Mouse (Mus musculus) liver, postnatal 0 days (tissue): ENCODE measurements around the gene Acoxl. TPM values are rescaled to one million over a fixed set of nuclear protein-coding genes. Genes with fewer than 3 reads are reported as not detected.

Experiments used
- ATAC-seq: fragments of 200-750 bp; cut with Nextera tagmentation; 2 replicates; pipeline ENCODE4 v1.8.0; 2017; ENCODE audit warnings: mild to moderate bottlenecking, moderate library complexity
- DNase-seq: peaks from one replicate; pipeline ENCODE4 v3.0.0-alpha.2; 2016
- H3K27ac ChIP-seq: fragments of 300-500 bp; sonication (generic); 2 replicates; pipeline ENCODE4 v1.5.1; 2014; ENCODE audit warnings: antibody characterized with exemption, moderate library complexity, mild to moderate bottlenecking, low read depth
- H3K27me3 ChIP-seq: fragments of 300-500 bp; sonication (generic); 2 replicates; pipeline ENCODE4 v1.6.1; 2014; ENCODE audit warnings: low read length, control low read depth, mixed read lengths; ENCODE audit not compliant: insufficient read depth
- H3K36me3 ChIP-seq: fragments of 300-500 bp; sonication (generic); replicated peaks from 2 replicates; pipeline ENCODE4 v1.6.1; 2014; ENCODE audit warnings: mild to moderate bottlenecking, control low read depth, low read length, moderate library complexity, mixed read lengths; ENCODE audit not compliant: insufficient read depth
- H3K4me1 ChIP-seq: fragments of 300-500 bp; sonication (generic); 2 replicates; pipeline ENCODE4 v1.6.1; 2014; ENCODE audit warnings: antibody characterized with exemption, mild to moderate bottlenecking, control low read depth; ENCODE audit not compliant: insufficient read depth
- H3K4me2 ChIP-seq: fragments of 300-500 bp; sonication (generic); 2 replicates; pipeline ENCODE4 v1.6.1; 2014; ENCODE audit warnings: low read depth, mild to moderate bottlenecking, low read length, moderate library complexity, mixed read lengths
- H3K4me3 ChIP-seq: fragments of 300-500 bp; sonication (generic); 2 replicates; pipeline ENCODE4 v1.5.1; 2014; ENCODE audit warnings: low read depth, low read length
- H3K9ac ChIP-seq: fragments of 300-500 bp; sonication (generic); replicated peaks from 2 replicates; pipeline ENCODE4 v1.6.1; 2014; ENCODE audit warnings: mild to moderate bottlenecking, moderate library complexity
- H3K9me3 ChIP-seq: fragments of 300-500 bp; sonication (generic); 2 replicates; pipeline ENCODE4 v1.6.1; 2016; ENCODE audit warnings: mild to moderate bottlenecking, control low read depth, low read length, mixed read lengths
- CTCF ChIP-seq: sonication (generic); IDR thresholded peaks from 2 replicates; pipeline ENCODE4 v1.5.1; 2016; ENCODE audit warnings: antibody characterized with exemption, low read depth
- EP300 ChIP-seq: IDR thresholded peaks from 2 replicates; pipeline ENCODE4 v1.6.1; 2016; ENCODE audit warnings: antibody characterized with exemption, low read depth, mild to moderate bottlenecking
- WGBS: fragments of 180-500 bp; shearing (Covaris S2); extraction: QIAGEN DNeasy Blood & Tissue Kit; methylation state at CpG from one replicate; pipeline ENCODE4 v1.1.7; 2014; ENCODE audit not compliant: insufficient replicate concordance; 5-methylcytosine and 5-hydroxymethylcytosine counted together
- polyA plus RNA-seq: library from polyadenylated mRNA; unstranded; fragments of >200 nt; fragmentation: Nextera tagmentation; extraction: Ambion mirVana; gene quantifications from 2 replicates; pipeline ENCODE4 v1.2.1, GENCODE M21; 2015

Acoxl gene
- polyA plus RNA-seq, 1 experiment from 2014 or later, result 0.05 TPM

GRCm38 (mm10) chr2:128067162-128067561 is 228.5 kb downstream of the Acoxl start:
- 64% methylated on average over 3 of the region's 3 CpGs for WGBS

GRCm38 (mm10) chr2:128067596-128067995 is 228.9 kb downstream of the Acoxl start:
- no peak for ATAC-seq
- TF ChIP-seq CTCF (no peak), EP300 (no peak)
- Histone ChIP-seq H3K4me1 (peaks cover 4% of the 10 kb centered on the region; the same call in 1 of the 2 replicates), H3K27me3 (no peaks in the 10 kb centered on the region), H3K36me3 (no peaks in the 10 kb centered on the region), H3K4me3 (no peak overlapping the region), H3K9me3 (no peaks in the 10 kb centered on the region), H3K4me2 (no peak overlapping the region), H3K27ac (no peak overlapping the region), H3K9ac (no peak overlapping the region)
- 86% methylated on average over 7 of the region's 7 CpGs for WGBS
- no peak for DNase-seq

More at GRCm38 (mm10) chr2:128067162-128067561, 228.5 kb downstream of the Acoxl start:
- TF ChIP-seq EP300 (no peak), CTCF (no peak)
- H3K36me3 ChIP-seq, result no peaks in the 10 kb centered on the region
- no peak overlapping the region for H3K27ac ChIP-seq
- H3K27me3 ChIP-seq, result no peaks in the 10 kb centered on the region
- no peak overlapping the region for H3K9ac ChIP-seq
- no peak overlapping the region for H3K4me3 ChIP-seq
- peaks cover 4% of the 10 kb centered on the region; the same call in 1 of the 2 replicates for H3K4me1 ChIP-seq
- no peak for DNase-seq
- ATAC-seq, result no peak
- no peaks in the 10 kb centered on the region for H3K9me3 ChIP-seq
- no peak overlapping the region for H3K4me2 ChIP-seq

- Histone ChIP-seq H3K27ac (no peak overlapping the region), H3K9me3 (no peaks in the 10 kb centered on the region), H3K4me3 (no peak overlapping the region), H3K36me3 (no peaks in the 10 kb centered on the region), H3K4me1 (peaks cover 4% of the 10 kb centered on the region; the same call in 1 of the 2 replicates), H3K4me2 (no peak overlapping the region), H3K27me3 (no peaks in the 10 kb centered on the region), H3K9ac (no peak overlapping the region)
- ATAC-seq, result no peak
- TF ChIP-seq EP300 (no peak), CTCF (no peak)
- 74% methylated on average over 4 of the region's 4 CpGs for WGBS
- DNase-seq, result no peak
These were observed 229.5 kb downstream of the Acoxl start for GRCm38 (mm10) chr2:128068176-128068575.

GRCm38 (mm10) chr2:128069025-128069424 is 230.3 kb downstream of the Acoxl start:
- WGBS, result 52% methylated on average over 2 of the region's 2 CpGs
- no peak overlapping the region for H3K4me2 ChIP-seq
- no peaks in the 10 kb centered on the region for H3K27me3 ChIP-seq
- no peak overlapping the region for H3K4me3 ChIP-seq
- no peak overlapping the region for H3K27ac ChIP-seq
- DNase-seq (no peak), ATAC-seq (no peak)
- TF ChIP-seq EP300, result no peak
- no peak for TF ChIP-seq CTCF
- no peaks in the 10 kb centered on the region for H3K36me3 ChIP-seq
- no peak overlapping the region for H3K9ac ChIP-seq
- peaks cover 4% of the 10 kb centered on the region; the same call in 1 of the 2 replicates for H3K4me1 ChIP-seq
- no peaks in the 10 kb centered on the region for H3K9me3 ChIP-seq

GRCm38 (mm10) chr2:128071791-128072190 is 233.1 kb downstream of the Acoxl start:
- no peaks in the 10 kb centered on the region for H3K36me3 ChIP-seq
- no peaks in the 10 kb centered on the region for H3K27me3 ChIP-seq
- WGBS, result 43% methylated on average over 7 of the region's 7 CpGs
- no peak overlapping the region for H3K4me2 ChIP-seq
- no peak overlapping the region for H3K27ac ChIP-seq
- H3K9ac ChIP-seq, result no peak overlapping the region
- TF ChIP-seq EP300, result no peak
- ATAC-seq (no peak), DNase-seq (no peak)
- no peak overlapping the region for H3K4me3 ChIP-seq
- no peaks in the 10 kb centered on the region for H3K4me1 ChIP-seq
- no peaks in the 10 kb centered on the region for H3K9me3 ChIP-seq

- no peak overlapping the region for H3K4me2 ChIP-seq
- no peak overlapping the region for H3K27ac ChIP-seq
- no peak for TF ChIP-seq EP300
- no peak for TF ChIP-seq CTCF
- H3K9ac ChIP-seq, result no peak overlapping the region
- DNase-seq, result no peak
- H3K27me3 ChIP-seq, result no peaks in the 10 kb centered on the region
- WGBS, result 57% methylated on average over 5 of the region's 5 CpGs
- ATAC-seq, result no peak
- no peaks in the 10 kb centered on the region for H3K4me1 ChIP-seq
- no peak overlapping the region for H3K4me3 ChIP-seq
- no peaks in the 10 kb centered on the region for H3K36me3 ChIP-seq
- no peaks in the 10 kb centered on the region for H3K9me3 ChIP-seq
These were observed 234.3 kb downstream of the Acoxl start for GRCm38 (mm10) chr2:128072944-128073343.

- TF ChIP-seq CTCF, result no peak
- no peak for TF ChIP-seq EP300
- DNase-seq (no peak), ATAC-seq (no peak)
- Histone ChIP-seq H3K27ac (no peak overlapping the region), H3K36me3 (no peaks in the 10 kb centered on the region), H3K4me2 (no peak overlapping the region), H3K4me1 (no peaks in the 10 kb centered on the region), H3K9ac (no peak overlapping the region), H3K4me3 (no peak overlapping the region), H3K27me3 (no peaks in the 10 kb centered on the region), H3K9me3 (no peaks in the 10 kb centered on the region)
- 56% methylated on average over 2 of the region's 2 CpGs for WGBS
These were observed 234.9 kb downstream of the Acoxl start for GRCm38 (mm10) chr2:128073603-128074002.
